Mouse (Mus musculus) left cerebral cortex, postnatal 10 days (tissue): ENCODE measurements around the gene Ushbp1. TPM values are rescaled to one million over a fixed set of nuclear protein-coding genes. Genes with fewer than 3 reads are reported as not detected.
"Not testable (repeated sequence)": the region's sequence is repeated elsewhere in the genome, so short reads cannot be mapped to it uniquely, and the experiment has no call there.

Experiments
- DNase-seq, 2 experiments: peaks; one replicate each; pipeline ENCODE4 v3.0.0; 2021 to 2022; ENCODE audit warnings: low spot score in 2 of 2, mixed read lengths in 1 of 2; ENCODE audit errors: extremely low spot score in 1 of 2
- intact Hi-C: fragments of 180-260 bp; cut with DNase I; formaldehyde crosslinking; loops from one replicate; pipeline ENCODE4 v1.15.1; 2025
- total RNA-seq, 2 experiments: library from RNA; stranded (reverse); gene quantifications; 2 replicates each; pipeline ENCODE4 v1.2.3; 2021

Ushbp1 gene
- total RNA-seq, 2 experiments from 2014 or later: 5.0 to 5.9 TPM

GRCm38 (mm10) chr8:71375581-71376422 is 19.8 kb downstream of the Ushbp1 start:
- peak in 1 of 2 experiments; percentile 84 for DNase-seq
- intact Hi-C loops: loop anchor here (5.0 kb wide), 1 partner anchor 479 kb away; the partner anchor contains the start of gene Rpl18a

- intact Hi-C loops: loop anchor here (5.0 kb wide), 1 partner anchor 477 kb away; the partner anchor contains the start of gene Rpl18a
- peak in 1 of 2 experiments; percentile 66 for DNase-seq
Observed at GRCm38 (mm10) chr8:71374616-71375206, 20.9 kb downstream of the Ushbp1 start.

- peak in 1 of 2 experiments; percentile 19 for DNase-seq
- intact Hi-C loops: no loop called here
Observed at GRCm38 (mm10) chr8:71373000-71373399, 22.6 kb downstream of the Ushbp1 start.

GRCm38 (mm10) chr8:71372427-71372826 is 23.2 kb downstream of the Ushbp1 start:
- DNase-seq: peak in 1 of 2 experiments; percentile 49
- intact Hi-C loops: no loop called here

GRCm38 (mm10) chr8:71371236-71371848 is 24.3 kb downstream of the Ushbp1 start, which contains the start of gene Ocel1:
TSS of gene Ocel1 (plus strand) at chr8:71371298.
- intact Hi-C loops: no loop called here
- peak; percentile 95 to 99 for DNase-seq

- intact Hi-C loops: no loop called here
- no peak for DNase-seq
Observed at GRCm38 (mm10) chr8:71370711-71371235, 24.8 kb downstream of the Ushbp1 start.

- intact Hi-C loops: no loop called here
- DNase-seq: no peak
Observed at GRCm38 (mm10) chr8:71369040-71369718, 26.4 kb downstream of the Ushbp1 start.

GRCm38 (mm10) chr8:71368366-71368765 is 27.2 kb downstream of the Ushbp1 start:
- intact Hi-C loops: no loop called here
- DNase-seq: no peak

GRCm38 (mm10) chr8:71367529-71368176 is 27.9 kb downstream of the Ushbp1 start:
- intact Hi-C loops: no loop called here
- peak in 1 of 2 experiments; percentile 50 for DNase-seq

- intact Hi-C loops: no loop called here
Observed at GRCm38 (mm10) chr8:71366771-71367528, 28.7 kb downstream of the Ushbp1 start, which contains the start of gene Use1. TSS of gene Use1 (plus strand) at chr8:71366848.

GRCm38 (mm10) chr8:71358026-71358425 is 37.6 kb downstream of the Ushbp1 start:
- DNase-seq: no peak
- intact Hi-C loops: no loop called here

More at GRCm38 (mm10) chr8:71366771-71367528, 28.7 kb downstream of the Ushbp1 start, which contains the start of gene Use1:
- peak; percentile 86 to 93 for DNase-seq

- intact Hi-C loops: no loop called here
- no peak for DNase-seq
Observed at GRCm38 (mm10) chr8:71351520-71351919, 44.1 kb downstream of the Ushbp1 start.

- intact Hi-C loops: no loop called here
Observed at GRCm38 (mm10) chr8:71351117-71351516, 44.5 kb downstream of the Ushbp1 start.

GRCm38 (mm10) chr8:71346581-71346980 is 49.0 kb downstream of the Ushbp1 start:
- intact Hi-C loops: no loop called here
- DNase-seq: no peak

More at GRCm38 (mm10) chr8:71351117-71351516, 44.5 kb downstream of the Ushbp1 start:
- DNase-seq: no peak

GRCm38 (mm10) chr8:71340625-71341024 is 55.0 kb downstream of the Ushbp1 start:
- DNase-seq: no peak
- intact Hi-C loops: no loop called here

- DNase-seq, intact Hi-C loops: not testable (repeated sequence)
Observed at GRCm38 (mm10) chr8:71337834-71338233, 57.8 kb downstream of the Ushbp1 start.
